Mouse (Mus musculus): ENCODE results near the gene Vwa3b. TPM values are rescaled to one million over a fixed set of nuclear protein-coding genes. Genes with fewer than 3 reads are reported as not detected.

Gene Vwa3b
- total and polyA plus RNA-seq, 2 experiments: 0.37 to 0.40 TPM

GRCm38 (mm10) chr1:37041126-37041525 lies 14.7 kb downstream of the Vwa3b start:
- TF ChIP-seq CTCF (IDR thresholded peaks at IDR 0.05; ENCODE audit: low read depth, low read length) (no peak), POLR2A (IDR thresholded peaks at IDR 0.05; ENCODE audit: extremely low read depth, insufficient read depth, low read length) (no peak)
- H3K27me3 ChIP-seq (ENCODE audit: control insufficient read depth, insufficient read depth, low read length): no peaks in the 10 kb centered on the region
- peak overlapping the region; percentile 50 for H3K27ac ChIP-seq (replicated peaks; ENCODE audit: insufficient read depth, low read depth, low read length)
- H3K79me2 ChIP-seq (ENCODE audit: control insufficient read depth, insufficient read depth, low read length): no peaks in the 10 kb centered on the region
- no peaks in the 10 kb centered on the region for H3K4me1 ChIP-seq (ENCODE audit: control insufficient read depth, insufficient read depth, low read length)
- H3K4me3 ChIP-seq (ENCODE audit: insufficient read depth, low read depth, low read length): no peak overlapping the region
- no peaks in the 10 kb centered on the region for H3K36me3 ChIP-seq (ENCODE audit: control insufficient read depth, insufficient read depth, low read length)
- peak; percentile 99 for DNase-seq (ENCODE audit: extremely low read depth, low read depth, low spot score)
- 28% methylated on average over 7 of the region's 7 CpGs for WGBS
- H3K9ac ChIP-seq (ENCODE audit: low read depth, low read length): no peak overlapping the region

DNA sequence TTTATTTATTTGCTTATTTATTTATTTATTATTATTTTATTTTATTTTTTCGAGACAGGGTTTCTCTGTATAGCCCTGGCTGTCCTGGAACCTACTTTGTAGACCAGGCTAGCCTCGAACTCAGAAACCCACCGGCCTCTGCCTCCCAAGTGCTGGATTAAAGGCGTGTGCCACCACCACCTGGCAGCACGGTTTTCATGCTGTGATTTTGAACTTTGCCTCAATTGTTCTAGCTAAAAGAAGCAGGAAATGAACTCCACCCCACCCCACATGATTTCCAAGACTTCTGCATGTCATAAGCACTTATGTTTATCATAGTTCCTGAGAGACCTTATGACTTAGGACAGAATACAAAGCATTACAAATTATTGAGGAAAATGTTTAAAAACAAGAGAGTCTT lies 15.5 kb downstream of the Vwa3b start:
- WGBS: 92% methylated on average over 5 of the region's 5 CpGs
- DNase-seq (ENCODE audit: extremely low read depth, low read depth, low spot score): no peak
- no peak overlapping the region for H3K27ac ChIP-seq (replicated peaks; ENCODE audit: insufficient read depth, low read depth, low read length)
- no peak for TF ChIP-seq CTCF (IDR thresholded peaks at IDR 0.05; ENCODE audit: low read depth, low read length)
- no peak for TF ChIP-seq POLR2A (IDR thresholded peaks at IDR 0.05; ENCODE audit: extremely low read depth, insufficient read depth, low read length)
- H3K4me3 ChIP-seq (ENCODE audit: insufficient read depth, low read depth, low read length): no peak overlapping the region
- no peaks in the 10 kb centered on the region for H3K79me2 ChIP-seq (ENCODE audit: control insufficient read depth, insufficient read depth, low read length)
- no peaks in the 10 kb centered on the region for H3K36me3 ChIP-seq (ENCODE audit: control insufficient read depth, insufficient read depth, low read length)
- no peak overlapping the region for H3K9ac ChIP-seq (ENCODE audit: low read depth, low read length)
- H3K27me3 ChIP-seq (ENCODE audit: control insufficient read depth, insufficient read depth, low read length): no peaks in the 10 kb centered on the region
- no peaks in the 10 kb centered on the region for H3K4me1 ChIP-seq (ENCODE audit: control insufficient read depth, insufficient read depth, low read length)

DNA sequence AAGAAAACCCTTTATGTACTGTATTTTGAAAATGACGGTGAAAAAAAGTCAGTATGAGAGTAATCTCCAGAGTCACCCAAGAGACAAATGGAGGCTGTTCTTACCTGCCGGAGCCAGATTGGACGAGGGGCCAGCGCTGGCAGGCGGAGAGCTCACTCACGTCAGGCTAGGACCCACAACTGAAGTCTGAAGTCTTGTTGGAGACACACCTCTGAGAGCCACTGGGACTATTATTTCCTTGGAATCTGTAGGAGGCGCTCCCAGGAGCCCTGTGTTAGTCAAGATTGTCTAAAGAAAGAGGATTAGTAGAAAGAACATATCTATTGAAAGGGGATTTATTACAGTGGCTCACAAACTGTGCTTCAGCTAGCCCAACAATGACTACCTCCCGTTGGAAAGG lies 16.4 kb downstream of the Vwa3b start:
- 93% methylated on average over 8 of the region's 8 CpGs for WGBS
- no peaks in the 10 kb centered on the region for H3K27me3 ChIP-seq (ENCODE audit: control insufficient read depth, insufficient read depth, low read length)
- H3K36me3 ChIP-seq (ENCODE audit: control insufficient read depth, insufficient read depth, low read length): no peaks in the 10 kb centered on the region
- no peak overlapping the region for H3K9ac ChIP-seq (ENCODE audit: low read depth, low read length)
- no peaks in the 10 kb centered on the region for H3K79me2 ChIP-seq (ENCODE audit: control insufficient read depth, insufficient read depth, low read length)
- H3K27ac ChIP-seq (replicated peaks; ENCODE audit: insufficient read depth, low read depth, low read length): no peak overlapping the region
- no peak for DNase-seq (ENCODE audit: extremely low read depth, low read depth, low spot score)
- no peaks in the 10 kb centered on the region for H3K4me1 ChIP-seq (ENCODE audit: control insufficient read depth, insufficient read depth, low read length)
- H3K4me3 ChIP-seq (ENCODE audit: insufficient read depth, low read depth, low read length): no peak overlapping the region
- TF ChIP-seq CTCF (IDR thresholded peaks at IDR 0.05; ENCODE audit: low read depth, low read length): no peak

DNA sequence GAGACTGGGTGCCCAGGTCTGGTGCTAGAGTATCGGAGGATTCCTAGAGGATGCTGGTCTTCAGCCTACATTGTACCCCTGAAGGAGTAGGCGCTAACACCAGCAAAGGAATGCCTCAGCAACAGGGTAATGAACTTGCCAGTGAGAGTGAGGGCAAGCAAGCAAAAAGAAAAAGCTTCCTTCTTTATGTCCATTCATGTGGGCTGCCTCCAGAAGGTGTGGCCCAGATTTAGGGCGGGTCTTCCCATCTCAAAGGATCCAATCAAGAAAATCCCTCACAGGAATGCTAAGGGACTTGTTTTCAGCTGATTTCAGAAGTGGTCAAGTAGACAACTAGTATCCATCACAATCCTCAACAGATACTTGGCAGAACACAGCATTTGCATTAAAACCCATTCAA lies 16.8 kb downstream of the Vwa3b start:
- Histone ChIP-seq H3K4me3 (ENCODE audit: insufficient read depth, low read depth, low read length) (no peak overlapping the region), H3K4me1 (ENCODE audit: control insufficient read depth, insufficient read depth, low read length) (no peaks in the 10 kb centered on the region), H3K27ac (replicated peaks; ENCODE audit: insufficient read depth, low read depth, low read length) (no peak overlapping the region), H3K27me3 (ENCODE audit: control insufficient read depth, insufficient read depth, low read length) (no peaks in the 10 kb centered on the region), H3K9ac (ENCODE audit: low read depth, low read length) (no peak overlapping the region), H3K36me3 (ENCODE audit: control insufficient read depth, insufficient read depth, low read length) (no peaks in the 10 kb centered on the region), H3K79me2 (ENCODE audit: control insufficient read depth, insufficient read depth, low read length) (no peaks in the 10 kb centered on the region)
- 95% methylated on average over 3 of the region's 3 CpGs for WGBS
- TF ChIP-seq CTCF (IDR thresholded peaks at IDR 0.05; ENCODE audit: low read depth, low read length) (no peak), POLR2A (IDR thresholded peaks at IDR 0.05; ENCODE audit: extremely low read depth, insufficient read depth, low read length) (no peak)
- no peak for DNase-seq (ENCODE audit: extremely low read depth, low read depth, low spot score)

DNA sequence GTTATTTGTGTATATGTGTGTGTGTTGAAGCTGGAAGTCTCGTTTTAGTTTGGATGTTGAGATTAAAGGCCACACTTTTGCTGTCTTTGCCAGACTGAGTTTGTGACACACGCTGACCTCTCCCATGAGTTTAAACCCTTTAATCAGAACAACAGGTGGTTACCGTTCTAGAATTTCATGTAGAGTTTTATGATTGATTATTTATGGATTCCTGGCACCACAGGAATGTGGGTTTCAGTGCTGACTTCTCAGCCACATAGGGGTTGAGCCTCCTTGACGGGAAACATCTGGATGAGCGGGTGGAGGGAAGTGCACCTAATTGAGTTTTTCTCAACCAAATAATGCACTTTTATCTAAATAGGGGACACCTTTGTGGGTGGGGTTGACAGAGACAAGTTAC lies 19.1 kb downstream of the Vwa3b start:
- TF ChIP-seq CTCF (IDR thresholded peaks at IDR 0.05; ENCODE audit: low read depth, low read length): no peak
- TF ChIP-seq POLR2A (IDR thresholded peaks at IDR 0.05; ENCODE audit: extremely low read depth, insufficient read depth, low read length): no peak
- H3K4me1 ChIP-seq (ENCODE audit: control insufficient read depth, insufficient read depth, low read length): no peaks in the 10 kb centered on the region
- no peak for DNase-seq (ENCODE audit: extremely low read depth, low read depth, low spot score)

DNA sequence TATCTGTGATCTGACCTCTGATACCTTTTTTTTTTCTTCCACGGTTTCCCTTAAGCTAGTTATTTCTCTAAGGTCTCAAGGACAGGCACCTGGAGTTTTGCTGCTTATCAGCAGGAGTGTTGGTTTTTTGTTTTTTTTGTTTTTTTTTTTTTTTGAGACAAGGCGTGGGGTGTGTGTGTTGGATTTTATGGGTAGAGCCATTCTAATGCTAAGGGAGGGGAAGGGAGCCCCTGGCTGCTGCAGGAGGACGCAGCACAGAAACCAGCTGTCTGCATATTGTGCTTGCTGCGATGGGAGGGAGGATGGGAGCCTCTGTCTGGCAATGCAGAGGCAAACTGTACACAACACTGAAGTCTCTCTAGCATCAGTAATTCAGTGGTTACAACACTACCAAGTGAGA lies 22.8 kb downstream of the Vwa3b start:
- TF ChIP-seq POLR2A (IDR thresholded peaks at IDR 0.05; ENCODE audit: extremely low read depth, insufficient read depth, low read length) (no peak), CTCF (IDR thresholded peaks at IDR 0.05; ENCODE audit: low read depth, low read length) (no peak)
- WGBS: 79% methylated on average over 4 of the region's 4 CpGs
- H3K79me2 ChIP-seq (ENCODE audit: control insufficient read depth, insufficient read depth, low read length): no peaks in the 10 kb centered on the region

More for the DNA sequence above, 19.1 kb downstream of the Vwa3b start:
- 78% methylated on average over 5 of the region's 5 CpGs for whole genome bisulfite sequencing
- no peak overlapping the region for H3K27ac ChIP-seq (replicated peaks; ENCODE audit: insufficient read depth, low read depth, low read length)
- H3K79me2 ChIP-seq (ENCODE audit: control insufficient read depth, insufficient read depth, low read length): no peaks in the 10 kb centered on the region
- no peaks in the 10 kb centered on the region for H3K36me3 ChIP-seq (ENCODE audit: control insufficient read depth, insufficient read depth, low read length)
- H3K4me3 ChIP-seq (ENCODE audit: insufficient read depth, low read depth, low read length): no peak overlapping the region
- no peaks in the 10 kb centered on the region for H3K27me3 ChIP-seq (ENCODE audit: control insufficient read depth, insufficient read depth, low read length)
- no peak overlapping the region for H3K9ac ChIP-seq (ENCODE audit: low read depth, low read length)

More for the DNA sequence above, 22.8 kb downstream of the Vwa3b start:
- Histone ChIP-seq H3K4me3 (ENCODE audit: insufficient read depth, low read depth, low read length) (no peak overlapping the region), H3K9ac (ENCODE audit: low read depth, low read length) (no peak overlapping the region), H3K27ac (replicated peaks; ENCODE audit: insufficient read depth, low read depth, low read length) (no peak overlapping the region), H3K27me3 (ENCODE audit: control insufficient read depth, insufficient read depth, low read length) (no peaks in the 10 kb centered on the region), H3K4me1 (ENCODE audit: control insufficient read depth, insufficient read depth, low read length) (no peaks in the 10 kb centered on the region), H3K36me3 (ENCODE audit: control insufficient read depth, insufficient read depth, low read length) (no peaks in the 10 kb centered on the region)
- DNase-seq (ENCODE audit: extremely low read depth, low read depth, low spot score): no peak

Data from liver, adult 2 months (tissue).